ENCODE assay signal across 25 mouse cellular contexts in genomic region chr6:111932596-111932995, GRCm38 (mm10).
"Had no signal": no experiment of that assay in that cellular context is flagged by ENCODE, and none has a peak within 500 bp of the region (broad histone marks: within the 10 kb centered on the region; RNA-seq: fewer than 3 reads in every experiment).

No protein-coding gene starts in this region.

- H3K27me3 ChIP-seq: kidney, embryonic 15.5 days; limb, embryonic 13.5 days; liver, embryonic 12.5 days; liver, embryonic 15.5 days; lung, embryonic 15.5 days; megakaryocyte, embryonic 14.5 days; midbrain, embryonic 12.5 days; midbrain, embryonic 15.5 days; neural tube, embryonic 12.5 days; neural tube, embryonic 15.5 days had no signal

- H3K9me3 ChIP-seq: limb, embryonic 10.5 days; liver, embryonic 15.5 days; lung, embryonic 15.5 days; midbrain, embryonic 12.5 days; midbrain, embryonic 15.5 days; neural tube, embryonic 12.5 days; neural tube, embryonic 15.5 days had no signal

- H3K4me3 ChIP-seq: kidney, embryonic 15.5 days; limb, embryonic 10.5 days; limb, embryonic 13.5 days; liver, embryonic 12.5 days; liver, embryonic 15.5 days; lung, embryonic 15.5 days; megakaryocyte, embryonic 14.5 days; midbrain, embryonic 12.5 days; midbrain, embryonic 15.5 days; neural tube, embryonic 12.5 days; neural tube, embryonic 15.5 days had no signal

- ATAC-seq: liver, embryonic 12.5 days; midbrain, embryonic 15.5 days had no signal

- H3K9ac ChIP-seq: kidney, embryonic 15.5 days; limb, embryonic 13.5 days; liver, embryonic 12.5 days; liver, embryonic 15.5 days; lung, embryonic 15.5 days; midbrain, embryonic 12.5 days; midbrain, embryonic 15.5 days; neural tube, embryonic 12.5 days; neural tube, embryonic 15.5 days had no signal

- DNase-seq: kidney, adult 8-10 months; kidney, postnatal 10 days; kidney, postnatal 36 days; liver; lung, adult 18-20 months; lung, postnatal 10 days; lung, postnatal 36 days; right cerebral cortex, adult 18-20 months; right cerebral cortex, postnatal 14 days; right cerebral cortex, postnatal 4 days; thymus, adult 2 months; thymus, postnatal 14 days; thymus, postnatal 4 days had no signal

- H3K4me1 ChIP-seq: kidney, embryonic 15.5 days; limb, embryonic 10.5 days; limb, embryonic 13.5 days; liver, embryonic 12.5 days; liver, embryonic 15.5 days; lung, embryonic 15.5 days; megakaryocyte, embryonic 14.5 days; midbrain, embryonic 12.5 days; midbrain, embryonic 15.5 days; neural tube, embryonic 12.5 days; neural tube, embryonic 15.5 days had no signal

- H3K36me3 ChIP-seq: kidney, embryonic 15.5 days; limb, embryonic 10.5 days; limb, embryonic 13.5 days; liver, embryonic 12.5 days; liver, embryonic 15.5 days; lung, embryonic 15.5 days; midbrain, embryonic 12.5 days; midbrain, embryonic 15.5 days; neural tube, embryonic 12.5 days; neural tube, embryonic 15.5 days had no signal

- H3K27ac ChIP-seq: kidney, embryonic 15.5 days; limb, embryonic 10.5 days; limb, embryonic 13.5 days; liver, embryonic 12.5 days; liver, embryonic 15.5 days; lung, embryonic 15.5 days; midbrain, embryonic 12.5 days; midbrain, embryonic 15.5 days; neural tube, embryonic 12.5 days; neural tube, embryonic 15.5 days; stomach, postnatal 0 days had no signal

- H3K4me2 ChIP-seq: kidney, embryonic 15.5 days; limb, embryonic 13.5 days; liver, embryonic 12.5 days; liver, embryonic 15.5 days; lung, embryonic 15.5 days; midbrain, embryonic 12.5 days; midbrain, embryonic 15.5 days; neural tube, embryonic 12.5 days; neural tube, embryonic 15.5 days had no signal
